Mouse (Mus musculus) spleen, adult 2 months (tissue): ENCODE results near the gene Polr1b. TPM values are rescaled to one million over a fixed set of nuclear protein-coding genes. Genes with fewer than 3 reads are reported as not detected.

Source experiments
- DNase-seq, 2 experiments: peaks; one replicate each; pipeline versions ENCODE4 v3.0.0 to v3.0.0-alpha.2; 2012 to 2021; ENCODE audit warnings: low spot score in 2 of 2, low read depth in 1 of 2
- H3K27ac ChIP-seq: fragments of 200-500 bp; 2 replicates; pipeline ENCODE4 v1.5.1; 2012; ENCODE audit warnings: low read length, inconsistent platforms; ENCODE audit not compliant: insufficient read depth
- H3K27me3 ChIP-seq: fragments of 200-500 bp; 2 replicates; pipeline ENCODE4 v1.6.1; 2012; ENCODE audit warnings: mild to moderate bottlenecking, moderate library complexity, low read length, inconsistent platforms; ENCODE audit not compliant: control insufficient read depth, insufficient read depth
- H3K36me3 ChIP-seq: fragments of 200-500 bp; 2 replicates; pipeline ENCODE4 v1.6.1; 2012; ENCODE audit warnings: mild to moderate bottlenecking, low read length, inconsistent platforms; ENCODE audit not compliant: control insufficient read depth, insufficient read depth
- H3K4me1 ChIP-seq: fragments of 200-500 bp; 2 replicates; pipeline ENCODE4 v1.6.1; 2011; ENCODE audit warnings: inconsistent platforms; ENCODE audit not compliant: control insufficient read depth, insufficient read depth, insufficient read length
- H3K4me3 ChIP-seq: fragments of 200-500 bp; 2 replicates; pipeline ENCODE4 v1.5.1; 2011; ENCODE audit warnings: mild to moderate bottlenecking, inconsistent platforms; ENCODE audit not compliant: insufficient read depth, insufficient read length; ENCODE audit errors: extremely low read depth
- CTCF ChIP-seq: fragments of 200-500 bp; IDR thresholded peaks from 2 replicates; pipeline ENCODE4 v1.5.1; 2011; ENCODE audit warnings: mild to moderate bottlenecking, inconsistent platforms; ENCODE audit not compliant: insufficient read depth, insufficient read length, insufficient replicate concordance; ENCODE audit errors: extremely low read depth
- POLR2A ChIP-seq: fragments of 200-500 bp; IDR thresholded peaks from 2 replicates; pipeline ENCODE4 v1.6.1; 2011; ENCODE audit warnings: low read depth, low read length, inconsistent platforms
- WGBS: fragments of 180-500 bp; shearing (Covaris S2); methylation state at CpG from one replicate; pipeline ENCODE4 v1.1.7; 2018; 5-methylcytosine and 5-hydroxymethylcytosine counted together
- polyA plus RNA-seq: library from polyadenylated mRNA; depleted of rRNA; stranded (reverse); fragments of >200 nt; gene quantifications from 2 replicates; pipeline ENCODE4 v1.2.3, GENCODE M21; 2012

Gene Polr1b
- polyA plus RNA-seq, 1 experiment: 22.2 TPM

DNA sequence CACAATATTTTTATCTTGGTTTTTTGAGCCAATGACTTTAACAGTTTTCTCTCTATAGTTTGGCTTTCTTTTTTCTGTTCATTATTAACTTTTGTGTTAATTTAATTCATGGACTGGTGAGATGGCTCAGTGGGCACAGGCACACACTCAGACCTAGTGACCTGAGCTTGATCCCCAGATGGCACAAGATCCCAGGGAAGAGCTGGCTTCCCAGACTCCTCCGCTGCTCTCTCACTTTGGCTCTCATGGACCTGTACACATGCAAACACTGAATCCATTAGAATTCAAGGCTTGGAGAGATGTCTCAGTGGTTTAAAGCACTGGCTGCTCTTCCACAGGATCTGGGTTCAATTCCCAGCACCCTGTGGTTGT lies 15.6 kb downstream of the Polr1b start:
- H3K27ac ChIP-seq: no peak overlapping the region
- no peak for DNase-seq
- H3K4me3 ChIP-seq: no peak overlapping the region
- TF ChIP-seq CTCF (no peak), POLR2A (no peak)
- no peaks in the 10 kb centered on the region for H3K4me1 ChIP-seq
- H3K27me3 ChIP-seq: no peaks in the 10 kb centered on the region
- peaks cover 46% of the 10 kb centered on the region for H3K36me3 ChIP-seq
- WGBS: 98% methylated on average over 1 of the region's 1 CpGs

GRCm38 (mm10) chr2:129118061-129118460 lies 17.3 kb downstream of the Polr1b start:
- H3K36me3 ChIP-seq: peaks cover 42% of the 10 kb centered on the region
- H3K27me3 ChIP-seq: no peaks in the 10 kb centered on the region
- no peak overlapping the region for H3K27ac ChIP-seq
- no peak for DNase-seq
- no peak overlapping the region for H3K4me3 ChIP-seq
- H3K4me1 ChIP-seq: no peaks in the 10 kb centered on the region
- TF ChIP-seq CTCF: no peak
- WGBS: 95% methylated on average over 12 of the region's 12 CpGs

- DNase-seq: no peak
- 94% methylated on average over 8 of the region's 8 CpGs for WGBS
- Histone ChIP-seq H3K4me1 (no peaks in the 10 kb centered on the region), H3K27me3 (no peaks in the 10 kb centered on the region), H3K27ac (no peak overlapping the region), H3K36me3 (peaks cover 31% of the 10 kb centered on the region), H3K4me3 (no peak overlapping the region)
- TF ChIP-seq POLR2A (no peak), CTCF (no peak)
Observed at GRCm38 (mm10) chr2:129121986-129122385, 21.2 kb downstream of the Polr1b start.

DNA sequence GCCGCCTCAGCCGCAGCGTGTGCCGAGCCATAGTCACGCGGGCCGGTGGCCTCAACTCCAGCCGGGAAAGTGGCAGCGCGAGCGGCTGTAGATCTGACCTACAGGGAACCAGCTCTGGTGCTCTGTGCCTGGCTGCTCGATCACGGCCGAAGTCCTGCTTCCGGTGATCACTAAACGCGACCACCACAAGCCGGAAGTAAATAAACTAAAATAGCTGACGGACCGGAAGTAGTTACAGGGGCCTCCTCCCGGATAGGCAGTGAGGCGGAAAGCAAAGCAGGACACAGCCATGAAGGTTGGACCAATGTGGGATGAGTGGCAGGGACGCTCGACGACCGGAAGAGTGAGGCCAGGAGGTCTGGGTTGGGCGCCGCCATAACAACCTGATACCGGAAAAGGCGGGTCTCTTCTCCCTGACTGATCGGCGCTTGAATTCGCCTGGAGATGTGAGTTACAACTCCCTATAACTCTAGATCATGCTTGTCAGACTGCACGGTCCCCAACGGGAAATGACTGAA lies 28.7 kb downstream of the Polr1b start, which contains the start of gene Chchd5:
Gene Chchd5, plus strand, starts transcription at position 289 of the 518 bp plus-strand sequence.
- peaks cover 10% of the 10 kb centered on the region; the same call in 1 of the 2 replicates for H3K4me1 ChIP-seq
- TF ChIP-seq POLR2A: peak; percentile 45
- no peak for TF ChIP-seq CTCF
- peaks cover 23% of the 10 kb centered on the region for H3K36me3 ChIP-seq
- no peaks in the 10 kb centered on the region for H3K27me3 ChIP-seq
- WGBS: under 1% methylated on average over 35 of the region's 35 CpGs
- peak; percentile 67 to 72 for DNase-seq
- peak within 1 kb of the TSS; percentile 70 for H3K4me3 ChIP-seq
- peak within 1 kb of the TSS; percentile 92 for H3K27ac ChIP-seq

DNA sequence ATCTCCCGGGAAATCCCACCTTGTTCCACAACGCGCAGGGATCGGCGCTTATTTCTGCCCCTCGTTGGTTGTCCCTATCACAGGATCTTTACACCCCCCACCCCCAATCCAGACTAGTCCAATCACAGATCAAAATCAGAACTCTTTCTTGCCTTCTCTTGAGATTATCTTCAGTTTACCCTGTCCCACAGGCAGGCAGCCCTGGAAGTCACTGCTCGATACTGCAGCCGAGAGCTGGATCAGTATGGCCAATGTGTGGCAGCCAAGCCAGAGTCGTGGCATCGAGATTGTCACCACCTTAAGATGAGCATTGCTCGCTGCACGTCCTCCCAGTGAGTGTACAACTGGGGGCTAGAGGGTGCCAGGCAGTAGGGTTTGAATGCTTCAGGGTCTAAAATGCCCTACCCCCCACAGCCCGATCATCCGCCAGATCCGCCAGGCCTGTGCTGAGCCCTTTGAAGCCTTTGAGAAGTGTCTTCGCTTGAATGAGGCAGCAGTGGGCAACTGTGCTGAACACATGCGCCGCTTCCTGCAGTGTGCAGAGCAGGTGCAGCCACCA lies 29.3 kb downstream of the Polr1b start:
- peaks cover 21% of the 10 kb centered on the region for H3K36me3 ChIP-seq
- no peak for TF ChIP-seq POLR2A
- no peak for TF ChIP-seq CTCF
- H3K27ac ChIP-seq: peak overlapping the region; percentile 92
- peak overlapping the region; percentile 70 for H3K4me3 ChIP-seq
- peaks cover 10% of the 10 kb centered on the region; the same call in 1 of the 2 replicates for H3K4me1 ChIP-seq
- H3K27me3 ChIP-seq: no peaks in the 10 kb centered on the region
- 27% methylated on average over 18 of the region's 18 CpGs for WGBS
- DNase-seq: peak; percentile 26 to 52

GRCm38 (mm10) chr2:129130776-129131175 lies 30.0 kb downstream of the Polr1b start:
- TF ChIP-seq CTCF (no peak), POLR2A (no peak)
- Histone ChIP-seq H3K4me1 (peaks cover 10% of the 10 kb centered on the region; the same call in 1 of the 2 replicates), H3K4me3 (no peak overlapping the region), H3K27me3 (no peaks in the 10 kb centered on the region), H3K27ac (no peak overlapping the region), H3K36me3 (peaks cover 15% of the 10 kb centered on the region)
- WGBS: 95% methylated on average over 2 of the region's 2 CpGs
- DNase-seq: no peak

GRCm38 (mm10) chr2:129132231-129132630 lies 31.4 kb downstream of the Polr1b start:
- TF ChIP-seq POLR2A (no peak), CTCF (no peak)
- peaks cover 10% of the 10 kb centered on the region; the same call in 1 of the 2 replicates for H3K4me1 ChIP-seq
- H3K27ac ChIP-seq: no peak overlapping the region
- no peak overlapping the region for H3K4me3 ChIP-seq
- 88% methylated on average over 7 of the region's 7 CpGs for WGBS
- no peak for DNase-seq
- H3K36me3 ChIP-seq: peaks cover 15% of the 10 kb centered on the region
- H3K27me3 ChIP-seq: no peaks in the 10 kb centered on the region
